Mouse (Mus musculus) lung, postnatal 25 days (tissue): Measurements from ENCODE around the gene Krtap3-2.
A peak's percentile ranks its signal among the peaks of the same experiment; 100 is the strongest.
"Not testable (repeated sequence)": the region's sequence is repeated elsewhere in the genome, so short reads cannot be mapped to it uniquely, and the experiment has no call there.

Experiments used
- DNase-seq: peaks from one replicate; pipeline ENCODE4 v3.0.0; 2022; ENCODE audit warnings: low spot score

Gene Krtap3-2

DNA sequence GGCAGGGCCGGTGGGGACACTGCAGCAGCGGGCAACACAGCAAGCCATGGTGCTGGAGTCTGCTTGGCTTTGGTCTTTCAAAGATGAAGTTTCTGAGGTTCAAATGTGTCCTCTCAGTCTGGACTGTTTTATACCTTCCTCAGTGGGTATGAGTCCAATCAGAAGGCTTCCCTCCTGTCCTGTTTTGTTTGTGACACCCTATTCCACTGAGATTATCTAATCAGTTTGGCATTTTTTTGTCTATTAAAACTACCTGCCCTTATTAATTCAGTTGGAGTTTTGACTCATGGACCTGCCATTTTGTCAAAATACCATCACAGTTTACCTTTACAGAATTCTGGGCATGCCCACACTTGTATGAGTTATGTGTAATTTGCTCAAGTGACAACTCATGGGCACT lies at the start of gene Krtap3-2:
Krtap3-2 (minus strand) TSS at position 101 of the 400 bp plus-strand sequence.
- no peak for DNase-seq

DNA sequence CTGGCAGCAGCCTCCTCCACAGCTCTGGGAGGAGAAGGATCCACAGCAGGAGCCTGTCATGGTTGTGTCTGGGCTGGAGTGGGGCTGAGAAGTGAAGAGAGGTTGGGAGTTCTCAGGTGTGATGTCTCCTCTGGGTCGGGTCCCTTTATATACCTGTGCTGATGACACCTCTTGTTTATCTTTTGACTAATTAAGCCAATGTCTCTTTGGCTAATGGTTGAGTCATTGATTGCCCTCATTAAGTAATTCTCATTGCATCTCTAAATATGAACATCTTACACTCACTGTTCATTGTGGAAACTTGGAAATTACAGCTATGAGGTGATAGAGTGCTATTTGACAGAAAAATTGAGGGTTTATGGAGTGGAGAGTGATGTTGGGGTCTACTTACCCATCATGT lies 46.6 kb upstream of the Krtap3-2 start, which contains the start of gene Gm11938:
Gm11938 (minus strand) TSS at position 101 of the 400 bp plus-strand sequence.
- not testable (repeated sequence) for DNase-seq

DNA sequence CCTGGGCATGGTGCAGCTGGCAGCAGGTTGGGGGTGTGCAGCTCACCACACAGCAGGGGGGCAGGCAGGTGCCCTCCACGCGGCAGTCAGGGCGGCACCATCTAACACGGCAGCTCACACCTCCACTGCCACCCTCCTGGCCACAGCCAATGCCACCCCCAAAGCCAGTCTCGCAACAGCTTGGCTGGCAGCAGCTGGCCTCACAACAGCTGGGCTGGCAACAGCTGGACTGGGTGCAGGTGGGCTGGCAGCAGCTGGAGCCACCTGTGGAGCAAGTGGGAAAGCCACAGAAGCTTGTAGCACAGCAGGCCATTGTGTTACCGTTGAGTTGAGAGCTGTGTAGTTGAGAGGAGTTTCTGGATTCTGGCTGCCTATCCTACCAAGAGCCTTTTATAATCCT lies 41.1 kb upstream of the Krtap3-2 start, which contains the start of gene Krtap9-3:
Krtap9-3 (minus strand) TSS at position 364 of the 400 bp plus-strand sequence.
- not testable (repeated sequence) for DNase-seq

DNA sequence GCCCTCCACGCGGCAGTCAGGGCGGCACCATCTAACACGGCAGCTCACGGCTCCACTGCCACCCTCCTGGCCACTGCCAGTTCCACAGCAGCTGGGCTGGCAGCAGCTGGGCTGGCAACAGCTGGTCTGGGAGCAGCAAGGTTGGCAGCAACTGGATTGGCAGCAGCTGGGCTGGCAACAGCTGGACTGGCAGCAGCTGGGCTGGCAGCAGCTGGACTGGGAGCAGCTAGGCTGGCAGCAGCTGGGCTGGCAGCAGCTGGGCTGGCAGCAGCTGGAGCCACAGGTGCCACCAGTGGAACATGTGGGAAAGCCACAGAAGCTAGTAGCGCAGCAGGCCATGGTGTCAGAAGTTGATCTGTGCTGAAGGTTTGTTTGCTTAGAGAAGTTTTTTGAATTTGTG lies 34.3 kb upstream of the Krtap3-2 start, which contains the start of gene Krtap1-3:
Krtap1-3 (minus strand) TSS at position 359 of the 400 bp plus-strand sequence.
- DNase-seq: no peak

DNA sequence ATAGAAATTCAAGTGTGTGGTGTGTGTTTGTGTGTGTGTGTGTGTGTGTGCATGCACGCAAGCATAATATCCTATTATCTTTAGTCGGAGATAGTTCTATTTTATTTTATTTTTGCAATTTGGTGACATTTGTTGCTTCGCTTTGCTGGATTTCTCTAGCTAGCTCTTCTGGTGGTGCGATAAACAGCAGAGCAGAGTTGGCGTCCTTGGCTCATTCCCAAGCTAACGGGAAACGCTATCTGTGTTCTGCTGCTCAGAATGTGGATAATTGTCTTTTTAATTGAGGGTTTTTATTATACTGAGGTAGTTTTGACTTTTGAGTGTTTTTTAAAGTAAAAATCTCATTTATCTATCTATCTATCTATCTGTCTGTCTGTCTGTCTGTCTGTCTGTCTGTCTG lies 28.4 kb upstream of the Krtap3-2 start:
- DNase-seq: no peak

DNA sequence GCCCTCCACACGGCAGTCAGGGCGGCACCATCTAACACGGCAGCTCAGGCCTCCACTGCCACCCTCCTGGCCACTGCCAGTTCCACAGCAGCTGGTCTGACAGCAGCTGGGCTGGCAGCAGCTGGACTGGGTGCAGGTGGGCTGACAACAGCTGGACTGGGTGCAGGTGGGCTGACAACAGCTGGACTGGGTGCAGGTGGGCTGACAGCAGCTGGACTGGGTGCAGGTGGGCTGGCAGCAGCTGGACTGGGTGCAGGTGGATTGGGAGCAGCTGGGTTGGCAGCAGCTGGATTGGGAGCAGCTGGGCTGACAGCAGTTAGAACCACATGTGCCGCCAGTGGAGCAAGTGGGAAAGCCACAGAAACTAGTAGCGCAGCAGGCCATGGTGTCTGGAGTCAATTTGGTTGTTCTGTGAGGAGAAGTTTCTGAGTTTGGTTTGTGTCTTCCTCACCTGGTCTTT lies 26.6 kb upstream of the Krtap3-2 start, which contains the start of gene Krtap1-4:
Krtap1-4 (minus strand) TSS at position 410 of the 460 bp plus-strand sequence.
- no peak for DNase-seq

DNA sequence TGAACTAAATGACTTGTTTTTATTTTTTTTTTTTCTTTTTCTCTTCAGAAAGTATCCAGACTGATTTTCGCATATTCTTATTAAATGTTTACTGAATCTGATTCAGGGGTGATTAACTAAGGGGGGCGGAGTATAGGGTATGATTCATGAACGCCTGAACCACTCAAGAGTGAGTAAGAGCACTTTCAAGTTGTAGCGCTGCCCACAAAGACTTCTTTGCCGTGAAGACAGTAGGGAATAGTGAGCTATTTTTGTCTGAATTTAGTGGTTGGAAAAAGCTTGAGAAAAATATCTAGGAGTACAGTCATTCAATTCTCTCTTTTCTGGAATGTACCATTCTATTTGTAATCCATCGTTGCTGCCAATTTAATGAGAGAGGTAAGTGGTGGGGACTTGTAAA lies 24.9 kb upstream of the Krtap3-2 start:
- peak; percentile 7 for DNase-seq

DNA sequence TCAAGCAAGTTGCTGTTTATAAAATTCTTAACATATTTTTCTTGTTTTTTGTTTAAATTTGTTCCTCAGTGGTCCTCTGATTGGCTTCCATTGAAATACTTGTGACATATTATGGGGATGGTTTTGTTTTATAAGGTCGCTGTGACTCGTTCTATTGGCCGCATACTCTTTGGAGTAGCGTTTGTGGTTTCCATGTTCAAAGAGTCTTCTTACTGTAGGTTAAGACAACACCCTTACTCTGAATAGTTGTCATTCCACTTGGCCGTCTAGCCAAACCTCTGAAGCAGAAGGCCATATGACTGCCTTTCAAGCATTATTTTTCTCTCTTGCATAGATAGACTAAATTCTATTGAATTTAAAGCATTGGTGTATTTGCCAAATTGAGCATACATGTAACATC lies 24.4 kb upstream of the Krtap3-2 start:
- no peak for DNase-seq

DNA sequence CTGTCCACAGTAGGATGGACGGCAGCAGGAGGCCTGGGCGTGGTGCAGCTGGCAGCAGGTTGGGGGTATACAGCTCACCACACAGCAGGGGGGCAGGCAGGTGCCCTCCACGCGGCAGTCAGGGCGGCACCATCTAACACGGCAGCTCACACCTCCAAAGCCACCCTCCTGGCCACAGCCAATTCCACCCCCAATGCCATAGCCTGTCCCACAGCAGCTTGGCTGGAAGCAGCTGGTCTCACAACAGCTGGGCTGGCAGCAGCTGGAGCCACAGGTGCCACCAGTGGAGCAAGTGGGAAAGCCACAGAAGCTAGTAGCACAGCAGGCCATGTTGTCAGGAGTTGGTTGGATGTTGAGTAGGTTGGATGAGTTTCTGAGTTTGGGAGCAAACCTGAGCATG lies 24.0 kb upstream of the Krtap3-2 start, which contains the start of gene Krtap1-5:
Krtap1-5 (minus strand) TSS at position 381 of the 400 bp plus-strand sequence.
- no peak for DNase-seq

DNA sequence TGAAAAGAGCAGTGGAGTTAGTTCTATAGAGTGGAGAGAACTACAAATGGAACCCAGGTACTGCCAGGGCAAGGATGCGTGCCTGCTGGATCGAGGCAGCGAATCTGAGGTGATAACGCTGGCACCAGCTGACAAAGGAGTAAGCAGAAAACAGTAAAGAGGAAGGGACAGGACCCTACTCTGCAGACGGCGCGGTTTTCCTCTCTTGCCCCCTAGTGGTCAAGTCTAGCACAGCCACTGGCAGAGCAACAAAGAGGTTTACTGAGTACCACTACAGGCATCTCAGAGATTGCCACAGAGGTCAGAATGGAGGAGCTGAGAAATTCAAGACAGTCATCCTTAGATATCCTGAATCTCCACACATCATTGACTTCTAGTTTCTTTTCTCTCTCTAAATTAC lies 17.5 kb upstream of the Krtap3-2 start:
- peak; percentile 79 for DNase-seq

DNA sequence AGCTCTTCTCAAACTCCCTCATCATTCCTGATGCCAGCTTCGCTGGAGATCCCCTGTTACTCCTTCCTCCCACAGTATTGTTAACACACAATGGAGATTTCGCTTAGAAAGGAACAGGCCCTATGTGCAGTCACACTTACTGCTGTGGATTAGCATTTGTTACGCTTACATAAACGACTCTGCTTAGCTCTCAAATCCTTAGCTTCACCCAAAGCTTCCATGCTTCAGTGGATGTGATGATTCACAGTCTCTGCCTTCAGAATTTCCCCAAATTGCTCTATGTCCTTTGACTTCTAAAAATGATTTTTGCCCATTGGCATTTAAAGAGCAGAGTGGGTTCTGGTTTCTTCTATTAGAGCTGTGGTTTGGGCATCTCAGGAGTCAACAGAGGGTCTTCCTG lies 16.5 kb upstream of the Krtap3-2 start:
- no peak for DNase-seq

DNA sequence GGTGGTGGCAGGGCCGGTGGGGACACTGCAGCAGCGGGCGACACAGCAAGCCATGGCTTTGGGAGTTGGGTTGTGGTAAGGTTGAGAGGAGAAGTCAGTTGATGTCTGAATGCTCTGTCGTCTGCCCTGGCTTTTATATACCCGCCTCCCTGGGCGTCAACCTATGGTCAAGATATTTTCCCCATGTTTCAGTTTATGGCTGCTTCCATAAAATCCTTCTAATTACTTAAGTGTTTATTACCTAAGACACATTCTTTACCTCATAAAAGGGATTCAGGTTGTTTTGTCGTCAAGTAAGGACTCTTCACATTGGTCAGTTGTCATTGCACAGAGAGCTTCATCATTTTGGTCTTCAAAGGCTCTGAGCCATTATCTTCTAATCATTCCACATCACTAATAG lies 9.9 kb upstream of the Krtap3-2 start, which contains the start of gene Krtap3-1:
Krtap3-1 (minus strand) TSS at position 101 of the 400 bp plus-strand sequence.
- no peak for DNase-seq

DNA sequence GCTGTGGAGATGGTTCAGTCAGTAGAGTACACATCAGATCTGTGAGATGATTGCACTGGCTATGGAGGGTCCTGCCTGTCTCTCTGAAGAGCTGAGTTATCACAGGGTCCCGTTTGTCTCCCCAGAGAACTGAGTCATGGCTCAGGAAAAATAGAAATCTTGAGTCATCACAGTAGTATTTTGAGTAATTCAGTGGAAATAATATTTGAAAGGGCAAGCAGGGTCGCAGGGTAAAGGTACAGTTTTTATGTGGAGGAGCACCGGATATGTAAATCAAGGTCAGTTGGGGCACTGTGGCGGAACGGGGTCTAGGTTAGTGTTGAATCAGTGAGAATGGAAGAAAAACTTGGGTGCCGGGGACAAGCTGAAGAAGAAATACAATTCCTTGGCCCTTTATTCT lies 5.9 kb upstream of the Krtap3-2 start:
- no peak for DNase-seq

DNA sequence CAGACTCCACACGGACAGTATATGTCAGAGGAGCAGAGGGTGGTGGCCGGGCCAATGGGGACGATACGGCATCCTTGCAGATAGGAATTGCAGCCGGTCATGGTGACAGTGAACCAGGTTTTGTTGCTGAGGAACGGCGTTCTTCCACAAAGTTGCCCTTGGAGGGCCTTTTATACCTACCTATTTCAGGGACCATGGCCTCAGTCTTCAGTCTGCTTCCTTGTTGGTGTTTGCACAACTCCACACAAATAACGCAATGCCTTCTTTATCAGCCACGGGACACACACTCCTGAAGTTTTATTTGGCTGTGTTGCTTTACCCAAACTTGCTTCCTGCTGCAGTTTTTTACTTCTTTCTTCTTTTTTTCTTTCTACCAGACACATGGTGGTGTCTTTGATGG lies 2.7 kb upstream of the Krtap3-2 start, which contains the start of gene Gm11939:
Gm11939 (minus strand) TSS at position 101 of the 400 bp plus-strand sequence.
- DNase-seq: no peak

DNA sequence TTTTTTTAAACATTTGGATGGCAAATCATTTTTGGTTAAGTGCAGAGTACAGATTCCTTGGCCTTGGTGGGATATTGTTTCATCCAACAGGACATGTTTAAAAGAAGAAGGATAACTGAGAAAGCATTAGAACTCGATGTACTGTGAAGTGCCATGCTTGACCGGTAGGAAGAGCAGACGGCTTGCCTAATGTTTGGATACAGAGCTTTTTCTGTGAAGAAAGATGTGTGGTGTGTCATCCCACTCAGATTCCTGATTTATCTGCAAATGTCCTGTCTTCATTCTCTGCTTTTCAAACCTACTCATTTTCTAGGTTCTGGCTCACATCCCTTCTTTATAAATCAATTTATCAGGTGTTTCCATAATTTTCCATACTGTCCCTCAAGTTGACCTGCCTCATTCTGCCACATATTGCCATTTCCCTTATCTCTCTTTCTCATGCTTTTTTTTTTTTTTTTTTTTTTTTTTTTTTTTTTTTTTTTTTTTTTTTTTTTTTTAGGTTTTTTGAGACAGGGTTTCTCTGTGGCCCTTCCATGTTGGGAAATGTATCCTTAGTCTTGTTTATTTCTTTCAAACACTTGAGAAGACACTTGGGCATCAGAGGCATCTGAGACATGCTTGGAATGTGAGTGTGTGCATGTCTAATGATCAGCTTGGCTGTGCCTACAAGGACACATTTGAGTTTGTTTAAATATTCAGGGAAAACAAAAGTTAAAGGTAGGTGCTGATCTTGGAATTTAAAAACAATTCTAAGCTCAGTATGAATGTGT lies 1.5 kb upstream of the Krtap3-2 start:
- DNase-seq: peak; percentile 7

DNA sequence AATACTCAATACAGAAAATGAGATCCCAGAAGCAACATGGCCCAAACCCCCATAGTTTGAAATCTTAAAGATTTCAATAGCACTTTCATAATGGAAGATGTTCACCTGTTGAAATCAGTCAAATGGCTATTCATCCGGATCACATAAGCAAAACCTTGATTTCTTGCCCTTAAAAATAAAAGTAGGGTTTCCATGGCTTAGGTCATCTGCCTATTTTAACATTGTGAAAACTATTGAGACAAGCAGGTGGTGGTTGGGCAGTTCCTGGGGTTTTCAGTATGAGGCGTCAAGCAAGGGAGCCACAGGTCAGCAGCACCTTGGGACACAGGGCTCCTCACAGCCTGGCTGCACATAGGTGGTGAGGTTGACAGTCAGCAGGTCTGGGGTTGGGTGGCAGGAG lies 458 bp downstream of the Krtap3-2 start:
- DNase-seq: no peak

DNA sequence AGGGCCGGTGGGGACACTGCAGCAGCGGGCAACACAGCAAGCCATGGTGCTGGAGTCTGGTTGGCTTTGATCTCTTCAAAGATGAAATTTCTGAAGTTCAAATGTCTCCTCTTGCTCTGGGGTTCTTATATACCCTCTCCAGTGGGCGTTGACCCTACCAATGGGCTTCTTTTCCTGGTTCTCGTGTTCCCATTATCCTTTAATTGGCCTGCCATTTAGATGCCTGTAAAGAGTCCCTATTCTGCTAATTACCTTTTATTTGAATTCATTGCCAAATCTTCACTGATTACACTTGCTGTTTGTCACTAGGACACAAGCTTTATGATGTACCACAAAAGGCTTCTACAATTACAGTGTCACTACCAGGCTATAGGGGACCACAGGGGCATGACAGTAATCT lies 5.9 kb downstream of the Krtap3-2 start, which contains the start of gene Krtap3-3:
Krtap3-3 (minus strand) TSS at position 101 of the 400 bp plus-strand sequence.
- no peak for DNase-seq

DNA sequence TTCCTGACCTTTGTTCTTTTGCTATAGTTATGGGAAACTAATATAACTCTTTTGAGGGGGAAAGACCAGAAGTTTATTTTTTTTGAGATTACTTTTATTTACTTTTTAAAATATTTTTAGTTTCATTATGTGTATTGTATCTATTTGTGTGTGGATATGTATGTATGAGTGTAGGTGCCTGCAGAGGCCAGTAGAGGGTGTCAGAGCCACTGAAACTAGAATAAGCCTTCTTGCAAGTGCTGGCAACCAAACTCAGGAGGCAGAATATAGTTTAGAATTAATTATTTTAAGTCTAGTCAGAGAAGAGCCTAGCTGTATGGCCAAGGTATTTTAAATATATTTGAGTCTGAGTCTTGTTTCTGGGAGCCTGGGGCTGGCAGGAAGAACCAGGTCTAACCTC lies 8.8 kb downstream of the Krtap3-2 start:
- DNase-seq: no peak

DNA sequence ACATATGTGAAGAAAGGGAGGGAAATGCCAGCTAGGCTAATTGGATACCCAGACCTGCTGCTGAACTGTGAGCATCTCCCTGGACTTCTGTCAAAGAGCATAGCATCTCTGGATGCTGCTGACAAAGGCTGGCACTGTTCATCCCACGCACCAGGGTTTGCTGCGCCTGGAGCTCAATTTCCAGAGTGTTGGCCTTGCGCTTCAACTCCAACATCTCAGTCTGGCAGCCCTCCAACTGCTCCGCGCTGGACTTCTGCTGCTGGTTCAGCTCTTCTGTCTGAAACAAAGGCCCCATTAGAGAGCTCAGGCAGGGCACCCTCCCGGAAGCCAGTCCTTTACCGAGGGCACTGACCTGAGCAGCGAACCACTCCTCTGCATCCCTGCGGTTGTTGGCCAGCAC lies 16.9 kb downstream of the Krtap3-2 start:
- no peak for DNase-seq

DNA sequence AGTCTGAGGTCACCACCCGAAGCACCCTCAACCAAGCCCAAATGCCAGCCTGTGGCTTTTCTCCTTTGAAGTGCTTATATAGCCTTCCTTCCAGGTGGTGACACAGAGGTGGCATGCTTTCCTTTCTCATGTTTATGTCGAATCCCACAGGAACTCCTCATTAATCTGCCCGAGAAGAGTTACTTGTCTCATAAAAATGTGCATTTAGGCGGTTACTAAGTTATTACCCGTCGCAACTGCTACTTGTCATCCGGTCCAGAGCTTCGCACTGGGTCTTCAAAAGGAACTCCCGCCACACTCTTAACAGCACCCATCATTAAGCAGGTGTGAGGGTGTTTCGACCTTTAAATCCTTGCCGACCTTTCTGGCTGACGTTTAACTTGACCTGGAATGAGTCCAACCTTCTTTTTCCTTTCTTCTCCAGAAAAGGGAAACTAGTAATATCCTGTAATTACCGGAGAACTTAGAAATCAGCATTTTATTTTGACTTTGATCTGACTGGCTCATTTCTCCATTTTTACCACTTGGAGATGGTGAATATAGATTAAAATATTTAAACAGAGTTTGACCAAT lies 35.3 kb downstream of the Krtap3-2 start, which contains the start of gene Krt39:
Krt39 (minus strand) TSS at position 51 of the 573 bp plus-strand sequence.
- DNase-seq: no peak

DNA sequence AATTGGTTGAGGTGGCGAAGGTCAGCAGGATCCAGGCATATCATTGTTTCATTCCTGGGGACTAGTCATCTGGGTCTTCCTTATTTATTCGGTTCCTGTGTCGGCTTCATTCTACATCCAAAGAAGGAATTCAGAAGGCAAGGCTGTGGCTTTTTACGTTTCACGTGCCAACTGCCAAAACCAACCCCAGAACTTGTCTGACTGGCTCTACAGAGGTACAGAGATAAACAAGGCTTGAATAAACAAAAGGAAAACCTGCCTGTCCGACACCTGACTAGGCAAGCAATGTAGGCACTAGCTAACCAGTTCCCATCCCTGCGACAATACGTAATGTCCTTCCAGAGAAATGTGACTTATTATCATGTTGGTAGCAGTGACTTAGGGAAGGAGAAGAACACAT lies 42.6 kb downstream of the Krtap3-2 start:
- peak; percentile 51 for DNase-seq
